Mouse (Mus musculus): ENCODE results near the gene Krt84. TPM values are rescaled to one million over a fixed set of nuclear protein-coding genes. Genes with fewer than 3 reads are reported as not detected.

Krt84 gene
- 1.2 TPM for polyA plus RNA-seq (2014; fragmentation: Illumina TruSeq; extraction: RNeasy Lipid Tissue Mini Kit (QIAGEN cat#74804))

GRCm38 (mm10) chr15:101532720-101533119, at the start of gene Krt84:
Krt84 (minus strand) TSS chr15:101532820.

GRCm38 (mm10) chr15:101573796-101574345, 41.3 kb upstream of the Krt84 start, which contains the start of gene Krt75:
Krt75 (minus strand) TSS chr15:101573904.

GRCm38 (mm10) chr15:101562850-101563249, 30.2 kb upstream of the Krt84 start, which contains the start of gene Krt90:
Krt90 (minus strand) TSS chr15:101562950.

GRCm38 (mm10) chr15:101550567-101550966, 17.9 kb upstream of the Krt84 start, which contains the start of gene Krt82:
Krt82 (minus strand) TSS chr15:101550667.

GRCm38 (mm10) chr15:101517161-101517560, 15.5 kb downstream of the Krt84 start, which contains the start of gene Gm49425:
Gm49425 (minus strand) TSS chr15:101517261.

GRCm38 (mm10) chr15:101491431-101491830, 41.2 kb downstream of the Krt84 start, which contains the start of gene Krt83:
Krt83 (minus strand) TSS chr15:101491512.

Other genes with a start within 250 kb of the Krt84 start
- gene Atg101, start 248.5 kb downstream of the Krt84 start, polyA plus RNA-seq (2014; fragmentation: Illumina TruSeq; extraction: RNeasy Lipid Tissue Mini Kit (QIAGEN cat#74804)) = not detected
- gene 6030408B16Rik, start 239.6 kb downstream of the Krt84 start, polyA plus RNA-seq (2014; fragmentation: Illumina TruSeq; extraction: RNeasy Lipid Tissue Mini Kit (QIAGEN cat#74804)) = 1.1 TPM
- gene Krt80, start 162.7 kb downstream of the Krt84 start, polyA plus RNA-seq (2014; fragmentation: Illumina TruSeq; extraction: RNeasy Lipid Tissue Mini Kit (QIAGEN cat#74804)) = 0.31 TPM
- gene Krt7, start 121.8 kb downstream of the Krt84 start, polyA plus RNA-seq (2014; fragmentation: Illumina TruSeq; extraction: RNeasy Lipid Tissue Mini Kit (QIAGEN cat#74804)) = 1.5 TPM
- not detected for gene Krt87, start 94.0 kb downstream of the Krt84 start, polyA plus RNA-seq (2014; fragmentation: Illumina TruSeq; extraction: RNeasy Lipid Tissue Mini Kit (QIAGEN cat#74804))
- gene Krt88, start 85.1 kb downstream of the Krt84 start, polyA plus RNA-seq (2014; fragmentation: Illumina TruSeq; extraction: RNeasy Lipid Tissue Mini Kit (QIAGEN cat#74804)) = not detected
- not detected for gene Krt81, start 69.1 kb downstream of the Krt84 start, polyA plus RNA-seq (2014; fragmentation: Illumina TruSeq; extraction: RNeasy Lipid Tissue Mini Kit (QIAGEN cat#74804))
- not detected for gene Krt86, start 59.3 kb downstream of the Krt84 start, polyA plus RNA-seq (2014; fragmentation: Illumina TruSeq; extraction: RNeasy Lipid Tissue Mini Kit (QIAGEN cat#74804))
- not detected for gene Krt83, start 41.3 kb downstream of the Krt84 start, polyA plus RNA-seq (2014; fragmentation: Illumina TruSeq; extraction: RNeasy Lipid Tissue Mini Kit (QIAGEN cat#74804))
- not detected for gene Gm49425, start 15.6 kb downstream of the Krt84 start, polyA plus RNA-seq (2014; fragmentation: Illumina TruSeq; extraction: RNeasy Lipid Tissue Mini Kit (QIAGEN cat#74804))
- gene Krt82, start 17.8 kb upstream of the Krt84 start, polyA plus RNA-seq (2014; fragmentation: Illumina TruSeq; extraction: RNeasy Lipid Tissue Mini Kit (QIAGEN cat#74804)) = not detected
- not detected for gene Krt90, start 30.1 kb upstream of the Krt84 start, polyA plus RNA-seq (2014; fragmentation: Illumina TruSeq; extraction: RNeasy Lipid Tissue Mini Kit (QIAGEN cat#74804))
- not detected for gene Krt75, start 41.1 kb upstream of the Krt84 start, polyA plus RNA-seq (2014; fragmentation: Illumina TruSeq; extraction: RNeasy Lipid Tissue Mini Kit (QIAGEN cat#74804))
- not detected for gene Gm5414, start 95.4 kb upstream of the Krt84 start, polyA plus RNA-seq (2014; fragmentation: Illumina TruSeq; extraction: RNeasy Lipid Tissue Mini Kit (QIAGEN cat#74804))
- gene Gm5478, start 114.6 kb upstream of the Krt84 start, polyA plus RNA-seq (2014; fragmentation: Illumina TruSeq; extraction: RNeasy Lipid Tissue Mini Kit (QIAGEN cat#74804)) = not detected
- not detected for gene Krt6b, start 147.5 kb upstream of the Krt84 start, polyA plus RNA-seq (2014; fragmentation: Illumina TruSeq; extraction: RNeasy Lipid Tissue Mini Kit (QIAGEN cat#74804))
- not detected for gene Krt6a, start 161.5 kb upstream of the Krt84 start, polyA plus RNA-seq (2014; fragmentation: Illumina TruSeq; extraction: RNeasy Lipid Tissue Mini Kit (QIAGEN cat#74804))
- not detected for gene Krt5, start 180.1 kb upstream of the Krt84 start, polyA plus RNA-seq (2014; fragmentation: Illumina TruSeq; extraction: RNeasy Lipid Tissue Mini Kit (QIAGEN cat#74804))
- not detected for gene Krt71, start 210.3 kb upstream of the Krt84 start, polyA plus RNA-seq (2014; fragmentation: Illumina TruSeq; extraction: RNeasy Lipid Tissue Mini Kit (QIAGEN cat#74804))